Mouse (Mus musculus) frontal cortex, postnatal 36 days (tissue): Measurements from ENCODE around the gene Nr1i3.

Experiments used
- DNase-seq, 2 experiments: peaks; one replicate each; pipeline ENCODE4 v3.0.0; 2022; ENCODE audit warnings: low spot score in 2 of 2

The Nr1i3 gene

DNA sequence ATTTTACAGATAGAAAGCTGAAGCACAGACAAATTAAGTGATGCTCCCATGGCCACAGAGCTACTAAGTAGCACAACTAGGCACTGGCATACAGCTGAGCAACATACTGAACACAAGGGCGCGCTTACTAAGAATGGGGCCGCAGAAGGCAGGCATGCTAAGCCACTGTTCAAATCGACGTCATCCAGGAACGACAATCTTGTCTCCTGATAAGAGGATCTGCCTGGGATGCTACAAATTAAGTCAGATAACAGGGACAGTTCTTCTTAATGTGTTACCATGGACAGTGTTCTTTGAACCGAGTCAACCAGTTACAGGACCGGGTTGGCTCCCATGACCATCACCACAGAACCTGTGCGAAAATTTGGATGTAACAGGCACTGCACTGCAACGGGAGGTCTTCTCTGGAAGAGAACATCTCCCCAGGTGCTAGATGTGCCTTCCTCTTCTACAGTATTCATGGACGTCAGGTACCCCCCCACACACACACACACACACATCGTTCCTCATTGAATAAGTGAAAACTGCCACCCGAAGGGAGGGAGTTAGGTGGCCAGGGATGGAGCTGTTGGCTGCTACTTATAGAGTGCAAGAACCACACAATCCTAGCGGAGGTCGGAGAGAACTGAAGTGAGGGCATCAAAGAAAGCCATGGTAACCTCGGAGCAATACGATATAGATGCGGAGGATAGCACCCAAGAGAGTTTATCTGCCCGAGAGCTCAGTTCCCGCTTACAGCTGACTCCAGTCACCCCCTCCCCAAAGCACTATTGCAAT, 18.5 kb upstream of the Nr1i3 start:
- DNase-seq: no peak

GRCm38 (mm10) chr1:171195887-171196397, 17.8 kb upstream of the Nr1i3 start, which contains the start of gene Pcp4l1:
TSS of gene Pcp4l1 (minus strand) at chr1:171196268.
- DNase-seq: peak; percentile 57 to 58

- no peak for DNase-seq
Measured at GRCm38 (mm10) chr1:171199532-171199931, 14.2 kb upstream of the Nr1i3 start.

- no peak for DNase-seq
Measured at GRCm38 (mm10) chr1:171200769-171201168, 13.0 kb upstream of the Nr1i3 start.

GRCm38 (mm10) chr1:171203471-171204248, 10.1 kb upstream of the Nr1i3 start:
- DNase-seq: no peak

DNA sequence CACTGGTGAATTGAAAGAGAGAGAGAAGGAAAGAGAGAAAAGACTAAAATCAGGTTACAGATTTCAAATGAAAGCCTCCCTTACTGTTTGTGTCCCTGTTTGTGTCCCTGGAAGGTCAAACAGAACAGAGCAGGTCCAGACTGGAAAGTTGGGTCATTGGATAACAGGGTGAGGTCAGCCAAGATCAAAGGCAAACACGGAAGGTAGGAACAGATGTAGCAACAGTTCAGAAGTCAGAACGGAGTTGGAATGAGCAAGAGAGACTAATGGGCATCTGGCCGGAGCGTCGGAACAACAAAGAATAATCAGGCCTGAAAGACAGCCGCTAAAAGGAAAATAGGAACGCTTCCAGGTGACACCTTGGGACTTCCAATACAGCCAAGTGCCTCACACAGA, 9.5 kb upstream of the Nr1i3 start:
- DNase-seq: no peak

GRCm38 (mm10) chr1:171205704-171206493, 7.9 kb upstream of the Nr1i3 start:
- DNase-seq: no peak

DNA sequence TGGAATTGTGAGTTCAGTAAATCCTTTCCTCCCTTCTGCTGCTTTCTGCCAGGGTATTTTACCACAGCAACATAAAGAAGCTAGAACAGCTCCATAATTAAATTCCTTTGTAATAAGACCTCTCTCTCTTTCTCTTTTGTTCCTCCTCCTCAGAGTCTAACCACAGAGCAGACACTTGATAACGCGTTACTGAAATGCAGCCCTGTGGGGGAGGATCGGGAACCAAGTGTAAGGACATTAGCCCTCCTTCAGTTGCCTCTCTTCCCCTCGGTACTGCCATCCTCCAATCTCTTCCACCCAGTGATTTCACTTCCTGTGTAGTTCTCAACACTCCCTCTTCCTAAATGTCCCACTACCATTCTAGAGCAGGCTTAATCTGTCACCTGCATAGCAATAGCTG, 4.4 kb upstream of the Nr1i3 start:
- no peak for DNase-seq

- no peak for DNase-seq
Measured at GRCm38 (mm10) chr1:171212854-171213253, 916 bp upstream of the Nr1i3 start.

GRCm38 (mm10) chr1:171216241-171216955, 2.6 kb downstream of the Nr1i3 start:
- DNase-seq: no peak

DNA sequence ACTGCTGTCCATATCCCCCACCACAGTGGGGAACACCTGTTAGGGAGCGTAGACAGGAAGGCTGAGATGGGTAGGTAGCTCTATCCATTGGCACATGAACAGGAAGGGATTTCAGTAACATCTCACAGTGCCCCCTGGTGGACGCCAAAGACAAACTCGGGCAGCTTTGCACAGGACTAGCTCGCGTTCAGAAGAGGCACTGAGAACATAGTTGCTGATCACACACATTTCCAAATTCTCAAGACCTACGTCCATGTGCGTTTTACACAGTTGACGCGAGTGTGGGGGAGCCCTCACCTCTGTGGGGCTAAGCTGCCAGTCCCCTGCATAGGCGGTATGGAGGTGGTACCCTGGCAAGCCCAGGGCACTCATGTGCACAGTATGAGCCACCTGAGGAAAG, 7.1 kb downstream of the Nr1i3 start:
- DNase-seq: peak; percentile 90 to 91

GRCm38 (mm10) chr1:171221281-171222193, 7.8 kb downstream of the Nr1i3 start:
- peak in 1 of 2 experiments; percentile 17 for DNase-seq

DNA sequence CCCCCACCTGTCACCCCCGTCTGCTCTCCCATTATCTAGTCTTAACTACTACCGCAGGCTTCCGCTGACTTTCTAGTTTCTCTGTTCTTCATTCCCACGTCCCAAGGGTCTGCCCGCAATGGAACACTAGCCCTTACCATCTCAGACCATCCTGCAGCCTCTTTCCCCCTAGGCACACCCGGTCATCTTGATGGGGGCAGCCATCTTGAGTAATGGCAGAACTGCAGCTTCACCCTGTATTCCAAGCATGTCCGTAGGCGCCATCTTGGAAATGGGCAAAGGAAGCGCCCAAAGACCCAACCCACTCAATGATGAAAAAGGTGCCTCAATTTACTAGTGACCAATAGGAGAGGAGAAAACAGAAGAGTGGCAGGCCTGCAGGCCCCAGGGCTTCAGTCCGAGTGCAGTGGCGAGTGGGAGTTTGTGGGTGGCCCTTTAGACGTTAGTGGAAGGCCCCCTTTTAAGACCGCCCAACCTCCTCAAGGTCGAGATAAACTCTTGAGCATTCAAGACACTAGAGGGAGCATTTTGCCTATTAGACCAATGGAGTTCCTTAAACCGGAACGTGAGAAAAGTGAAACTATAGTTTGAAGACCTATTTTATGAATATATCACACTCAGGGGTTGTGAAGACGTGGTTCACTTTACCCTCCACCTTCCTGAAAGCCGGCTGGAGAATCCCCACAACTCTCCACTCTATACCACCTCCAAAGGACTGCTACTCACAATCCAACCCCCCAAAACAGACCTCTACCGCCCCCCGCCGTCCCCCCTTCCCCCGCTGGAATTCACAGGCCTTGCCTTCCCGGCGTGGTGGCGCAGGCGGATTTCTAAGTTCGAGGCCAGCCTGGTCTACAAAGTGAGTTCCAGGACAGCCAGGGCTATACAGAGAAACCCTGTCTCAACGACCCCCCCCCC, 8.7 kb downstream of the Nr1i3 start, which contains the start of gene Tomm40l:
Tomm40l (minus strand) TSS at position 277 of the 918 bp plus-strand sequence.
- DNase-seq: peak; percentile 96 to 97

- no peak for DNase-seq
Measured at GRCm38 (mm10) chr1:171223168-171223567, 9.4 kb downstream of the Nr1i3 start.

DNA sequence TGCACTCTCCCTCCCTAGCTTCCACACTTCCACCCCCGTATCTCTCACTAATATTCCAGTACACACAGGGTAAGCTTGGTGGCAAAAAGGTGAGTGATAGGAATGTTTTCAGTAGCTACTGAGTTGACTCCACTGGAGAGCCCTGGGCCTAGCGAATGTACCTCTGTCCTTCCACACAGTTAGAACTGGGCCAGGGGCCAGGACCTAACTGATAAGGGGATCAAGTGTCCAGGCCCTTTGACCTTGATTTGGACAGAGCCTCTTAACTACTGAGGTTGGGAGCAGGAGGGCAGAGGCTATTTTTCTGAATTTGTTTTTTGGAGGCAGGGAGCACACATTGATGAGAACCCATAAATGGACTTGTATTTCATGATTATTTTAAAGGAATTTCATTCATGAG, 10.0 kb downstream of the Nr1i3 start:
- DNase-seq: no peak

GRCm38 (mm10) chr1:171224857-171225256, 11.1 kb downstream of the Nr1i3 start, which contains the start of gene Apoa2:
TSS of gene Apoa2 (plus strand) at chr1:171225054.
- no peak for DNase-seq

GRCm38 (mm10) chr1:171226780-171227179, 13.0 kb downstream of the Nr1i3 start:
- DNase-seq: no peak

DNA sequence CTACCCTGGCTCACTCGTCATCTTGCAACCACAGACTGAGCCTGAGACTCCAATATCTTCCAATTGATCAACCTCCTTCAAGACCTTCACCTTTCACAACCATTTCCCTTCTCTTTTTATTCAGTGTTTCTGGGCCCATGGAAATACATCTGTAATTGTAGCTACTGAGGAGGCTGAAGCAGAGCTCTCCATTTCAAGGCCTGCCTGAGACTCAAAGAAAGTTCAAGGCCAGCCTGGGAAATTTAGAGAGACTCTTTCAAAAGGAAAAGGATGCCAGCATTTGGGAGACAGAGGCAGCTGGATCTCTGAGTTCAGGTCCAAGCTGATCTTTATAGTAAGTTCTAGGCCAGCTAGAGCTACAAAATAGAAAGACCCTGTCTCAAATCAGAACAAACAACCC, 14.1 kb downstream of the Nr1i3 start:
- no peak for DNase-seq

DNA sequence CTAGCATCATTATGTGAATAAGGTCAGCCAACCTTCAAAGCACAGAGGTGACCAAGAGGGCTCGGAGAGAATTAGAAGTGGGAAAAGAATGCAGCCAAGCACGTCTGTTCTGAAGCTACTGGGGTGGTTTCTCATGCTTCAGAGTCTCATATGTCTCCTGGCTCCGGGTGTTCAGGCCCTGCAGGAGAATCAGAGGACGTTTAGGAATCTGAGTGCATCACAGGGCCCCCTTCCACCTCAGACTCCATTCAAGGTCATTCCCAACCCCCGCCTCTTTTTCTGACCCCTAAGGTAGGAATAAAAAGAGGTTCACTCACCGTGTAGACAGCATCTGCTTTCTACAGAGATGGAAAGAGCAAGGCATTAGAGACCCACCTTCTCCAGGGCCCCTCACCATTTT, 16.0 kb downstream of the Nr1i3 start:
- DNase-seq: no peak
